Mouse (Mus musculus) heart, postnatal 36 days (tissue): ENCODE results near the gene Slc35f6. TPM values are rescaled to one million over a fixed set of nuclear protein-coding genes. Genes with fewer than 3 reads are reported as not detected.

Experiments used
- DNase-seq, 2 experiments: peaks; one replicate each; pipeline ENCODE4 v3.0.0; 2021 to 2022
- intact Hi-C: fragments of 180-260 bp; cut with DNase I; formaldehyde crosslinking; loops from one replicate; pipeline ENCODE4 v1.15.1; 2025
- total RNA-seq, 2 experiments: library from RNA; stranded (reverse); gene quantifications; 2 replicates each; pipeline ENCODE4 v1.2.3; 2021

Slc35f6 gene
- total RNA-seq, 2 experiments from 2014 or later: 50.0 to 53.3 TPM

DNA sequence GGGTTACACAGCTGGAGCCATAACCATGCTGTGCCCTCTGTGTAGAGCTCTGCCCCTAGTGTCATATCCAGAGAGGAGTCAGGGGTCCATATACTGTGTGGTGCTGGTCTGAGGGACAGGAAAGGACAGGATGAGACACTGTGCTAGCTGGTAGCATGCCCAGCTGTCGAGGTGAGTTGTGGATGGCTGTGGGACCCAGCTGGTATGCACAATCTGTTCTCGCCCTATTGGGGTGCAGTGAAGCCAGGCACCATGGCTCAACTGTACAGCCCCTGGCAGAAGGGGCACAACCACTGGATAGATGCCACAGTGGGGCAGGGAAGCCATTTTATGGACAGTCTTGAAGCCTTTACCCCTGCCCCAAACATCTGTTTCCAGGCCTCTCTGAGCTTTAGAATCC, 28.5 kb upstream of the Slc35f6 start:
- intact Hi-C loops: loop anchor here (5.0 kb wide), 1 partner anchor 42 kb away; no protein-coding TSS in a partner anchor
- DNase-seq: no peak

DNA sequence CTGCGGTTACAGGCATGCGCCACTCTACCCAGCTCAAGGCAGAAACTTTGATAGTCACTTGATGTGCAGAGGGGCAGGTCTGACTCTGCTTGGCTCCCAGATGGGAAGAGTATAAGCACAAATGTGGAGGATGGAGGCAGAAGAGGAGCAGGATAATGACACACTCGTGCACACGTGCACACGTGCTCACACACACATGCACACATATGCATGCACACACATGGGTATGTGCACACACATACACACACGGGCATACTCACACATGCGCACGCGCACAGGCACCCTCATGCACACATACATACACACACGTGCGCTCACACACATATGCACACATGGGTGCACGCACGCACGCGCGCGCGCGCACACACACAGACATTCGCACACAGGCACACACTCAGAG, 27.2 kb upstream of the Slc35f6 start:
- DNase-seq: no peak
- intact Hi-C loops: no loop called here

- no peak for DNase-seq
Observed at GRCm38 (mm10) chr5:30621211-30621790, 26.4 kb upstream of the Slc35f6 start.

DNA sequence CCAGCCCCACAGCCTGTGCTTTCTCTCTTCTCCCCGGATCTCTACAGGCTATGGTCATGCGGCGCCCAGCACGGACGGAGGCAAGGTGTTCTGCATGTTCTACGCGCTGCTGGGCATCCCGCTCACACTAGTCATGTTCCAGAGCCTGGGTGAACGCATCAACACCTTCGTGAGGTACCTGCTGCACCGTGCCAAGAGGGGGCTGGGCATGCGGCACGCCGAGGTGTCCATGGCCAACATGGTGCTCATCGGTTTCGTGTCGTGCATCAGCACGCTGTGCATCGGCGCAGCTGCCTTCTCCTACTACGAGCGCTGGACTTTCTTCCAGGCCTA, 25.9 kb upstream of the Slc35f6 start:
- DNase-seq: no peak
- intact Hi-C loops: no loop called here

More at GRCm38 (mm10) chr5:30621211-30621790, 26.4 kb upstream of the Slc35f6 start:
- intact Hi-C loops: no loop called here

- intact Hi-C loops: no loop called here
- no peak for DNase-seq
Observed at GRCm38 (mm10) chr5:30622177-30622840, 25.4 kb upstream of the Slc35f6 start.

DNA sequence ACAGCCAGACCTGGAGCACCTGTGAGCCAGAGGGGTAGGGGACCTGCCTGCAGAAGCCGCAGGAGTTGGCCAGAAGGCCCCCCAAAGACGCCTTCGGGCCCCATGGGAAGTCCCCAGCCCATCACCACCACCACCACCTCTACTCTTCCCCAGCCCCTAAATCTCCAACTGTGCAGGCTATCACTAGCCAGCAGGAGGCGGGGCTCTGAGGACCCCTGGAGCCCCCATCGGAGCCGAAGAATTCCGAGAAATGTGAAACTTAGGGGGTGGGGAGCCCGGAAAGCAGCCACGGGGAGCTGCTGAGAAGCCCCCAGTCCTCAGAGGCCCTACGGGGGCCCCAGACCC, 24.9 kb upstream of the Slc35f6 start:
- intact Hi-C loops: no loop called here
- no peak for DNase-seq

DNA sequence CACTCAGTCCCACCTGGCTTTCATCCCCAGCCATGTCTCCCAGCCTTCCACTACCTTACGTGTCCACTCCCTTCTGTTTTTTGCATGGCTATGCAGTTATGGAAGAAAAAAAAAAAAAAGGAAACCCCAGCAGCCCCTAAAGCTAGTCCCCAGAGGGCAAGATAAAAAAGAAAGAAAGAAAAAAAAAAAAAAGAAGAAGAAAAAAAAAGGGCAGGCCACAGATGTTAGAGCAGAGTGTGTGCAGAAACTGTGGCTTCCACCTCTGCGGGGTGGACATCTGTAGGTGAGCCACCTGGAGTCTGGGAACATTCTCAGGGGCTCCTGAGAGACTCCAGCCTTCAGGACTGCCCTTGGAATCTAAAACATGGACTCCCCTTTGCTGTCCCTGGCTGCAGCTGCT, 24.4 kb upstream of the Slc35f6 start:
- intact Hi-C loops: no loop called here

DNA sequence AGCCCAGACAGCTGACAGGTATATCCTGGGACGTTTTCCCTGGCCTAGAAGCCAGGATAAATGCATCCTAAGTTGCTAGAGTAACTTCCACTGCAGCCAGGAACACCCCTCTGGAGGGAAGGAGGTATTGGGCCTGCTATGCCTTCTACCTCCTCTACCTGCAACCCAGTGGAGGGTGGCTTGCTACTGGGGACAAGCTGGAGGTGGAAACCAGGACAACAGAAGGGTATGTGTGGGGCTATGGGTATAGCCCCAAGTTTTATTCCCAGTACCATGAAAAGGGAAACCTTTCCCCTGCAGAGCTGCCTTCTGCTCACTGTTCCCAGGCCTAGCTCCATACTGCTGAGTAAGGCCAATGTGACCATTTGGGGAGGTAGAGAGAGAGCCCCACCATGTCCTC, 23.4 kb upstream of the Slc35f6 start:
- intact Hi-C loops: no loop called here
- no peak for DNase-seq

More for the DNA sequence above, 24.4 kb upstream of the Slc35f6 start:
- no peak for DNase-seq

- intact Hi-C loops: no loop called here
- no peak for DNase-seq
Observed at GRCm38 (mm10) chr5:30624908-30625307, 22.8 kb upstream of the Slc35f6 start.

- no peak for DNase-seq
- intact Hi-C loops: no loop called here
Observed at GRCm38 (mm10) chr5:30625379-30625778, 22.4 kb upstream of the Slc35f6 start.

DNA sequence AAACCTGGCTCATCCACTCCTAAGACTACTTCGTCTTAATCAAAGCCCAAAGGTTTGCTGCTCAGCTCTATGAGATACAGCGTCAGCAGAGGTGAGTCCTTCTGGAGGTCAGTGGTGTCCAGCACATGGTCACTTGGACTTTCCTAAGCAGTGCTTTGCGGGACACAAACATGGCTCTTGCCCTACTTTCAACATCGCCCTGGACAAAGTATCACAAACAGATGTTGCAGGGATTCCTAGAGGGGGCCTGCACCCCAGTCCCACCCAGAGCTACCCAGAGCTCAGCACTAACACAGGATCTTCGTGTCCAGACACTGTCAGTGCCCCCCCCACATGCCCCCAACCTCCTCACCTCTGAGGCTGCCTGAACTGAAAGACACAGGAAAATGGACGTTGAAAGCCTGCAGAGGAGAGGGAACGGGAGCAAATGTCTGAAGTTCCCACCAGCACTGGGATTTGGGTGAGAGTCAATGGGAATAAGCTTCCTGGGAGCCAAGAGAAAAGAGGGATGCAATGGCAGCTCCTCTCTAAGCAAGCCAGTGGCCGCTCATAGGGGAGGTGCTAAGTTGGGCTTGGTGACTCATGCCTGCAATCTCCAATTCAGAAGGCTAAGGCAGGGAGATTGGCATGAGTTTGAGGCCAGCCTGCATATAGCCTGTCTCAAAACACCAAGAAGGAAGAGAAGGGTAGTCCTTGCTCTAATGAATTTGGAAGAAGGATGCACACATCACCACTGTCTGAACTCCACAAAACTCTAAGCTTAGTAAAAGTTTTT, 21.2 kb upstream of the Slc35f6 start:
- no peak for DNase-seq
- intact Hi-C loops: no loop called here

DNA sequence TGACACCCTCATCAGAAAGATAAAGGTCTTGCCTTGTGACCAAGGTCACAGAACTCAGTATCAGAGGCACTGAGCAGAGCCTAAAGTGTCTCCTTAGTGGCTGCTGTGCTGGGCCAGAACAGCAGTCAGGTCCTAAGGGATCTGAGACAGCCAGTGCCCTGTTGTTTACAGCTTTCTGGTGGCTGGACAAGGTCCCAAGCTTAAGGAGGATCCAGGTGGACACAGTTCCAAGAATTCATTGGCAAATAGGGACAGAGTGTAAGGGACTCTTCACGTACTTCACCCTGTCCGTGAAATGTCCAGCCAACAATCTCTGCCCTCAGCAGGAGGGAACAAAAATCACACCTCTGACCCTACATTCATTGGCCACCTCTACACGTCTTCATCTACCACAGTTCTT, 19.2 kb upstream of the Slc35f6 start:
- intact Hi-C loops: no loop called here
- no peak for DNase-seq

DNA sequence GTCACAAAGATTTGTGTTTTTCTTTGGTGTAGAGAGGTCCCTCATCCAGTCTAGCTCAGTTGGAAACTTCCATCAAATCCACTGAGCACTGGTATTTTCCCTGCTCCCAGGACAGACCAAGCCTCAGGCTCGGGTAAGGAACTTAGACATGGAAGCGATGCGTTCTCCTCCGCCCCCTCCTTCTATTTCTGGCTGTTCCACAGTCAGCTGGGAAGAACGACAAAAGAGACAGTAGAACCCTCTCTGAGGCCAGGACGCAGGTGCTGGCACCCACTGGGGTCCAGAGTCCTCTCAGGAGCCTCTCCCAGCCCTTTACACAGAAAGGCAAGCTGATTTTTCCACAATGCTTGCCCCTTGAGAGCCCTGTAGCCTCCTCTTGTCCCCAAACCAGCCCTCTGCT, 17.3 kb upstream of the Slc35f6 start:
- DNase-seq: no peak
- intact Hi-C loops: loop anchor here (10.0 kb wide), 1 partner anchor 236 kb away; no protein-coding TSS in a partner anchor

GRCm38 (mm10) chr5:30632134-30632533, 15.6 kb upstream of the Slc35f6 start:
- DNase-seq: no peak

DNA sequence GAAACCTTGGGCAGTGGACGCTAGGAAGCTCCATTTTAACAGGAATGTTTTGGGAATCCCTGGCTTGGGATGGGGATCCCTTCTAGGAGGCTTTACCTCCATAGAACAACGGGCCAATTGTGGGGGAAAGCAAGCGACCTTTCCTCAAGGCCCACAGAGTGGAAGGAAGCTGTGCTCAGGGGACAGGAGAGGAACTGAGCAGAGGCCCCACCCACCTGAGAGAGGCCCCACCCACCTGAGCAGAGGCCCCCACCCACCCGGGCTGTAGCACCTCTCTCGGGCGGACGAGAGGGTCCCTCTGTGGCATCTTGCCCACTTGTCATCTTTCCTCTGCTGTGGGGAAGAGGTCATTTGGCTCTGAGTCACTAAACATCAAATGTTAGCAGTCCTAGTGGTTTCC, 10.7 kb upstream of the Slc35f6 start:
- intact Hi-C loops: loop anchor here (2.0 to 10.0 kb wide), 2 partner anchors 212 to 242 kb away; no protein-coding TSS in a partner anchor
- no peak for DNase-seq

More at GRCm38 (mm10) chr5:30632134-30632533, 15.6 kb upstream of the Slc35f6 start:
- intact Hi-C loops: loop anchor here (10.0 kb wide), 1 partner anchor 237 kb away; no protein-coding TSS in a partner anchor

DNA sequence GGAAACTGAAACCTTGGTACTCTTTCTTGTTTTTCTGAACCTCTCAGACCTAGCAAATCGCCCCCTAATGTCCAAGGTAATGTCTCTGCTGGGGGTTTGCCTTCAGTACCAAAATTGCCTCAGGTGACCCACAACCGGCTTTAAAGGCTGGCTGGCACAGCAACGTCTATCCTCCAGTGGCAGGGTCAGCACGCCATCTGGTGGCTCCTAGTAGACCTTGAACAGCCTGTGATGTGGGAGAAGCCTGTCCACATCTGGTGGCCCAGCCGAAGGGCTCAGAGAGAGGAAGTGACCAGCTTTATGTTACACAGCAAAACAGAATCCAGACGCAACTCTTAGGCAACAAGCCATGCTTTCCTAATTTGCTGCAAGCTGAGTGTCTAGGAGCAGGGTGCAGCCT, 9.7 kb upstream of the Slc35f6 start:
- intact Hi-C loops: loop anchor here (1.0 to 10.0 kb wide), 3 partner anchors 50 to 243 kb away; partner anchors contain the start of gene Kcnk3

DNA sequence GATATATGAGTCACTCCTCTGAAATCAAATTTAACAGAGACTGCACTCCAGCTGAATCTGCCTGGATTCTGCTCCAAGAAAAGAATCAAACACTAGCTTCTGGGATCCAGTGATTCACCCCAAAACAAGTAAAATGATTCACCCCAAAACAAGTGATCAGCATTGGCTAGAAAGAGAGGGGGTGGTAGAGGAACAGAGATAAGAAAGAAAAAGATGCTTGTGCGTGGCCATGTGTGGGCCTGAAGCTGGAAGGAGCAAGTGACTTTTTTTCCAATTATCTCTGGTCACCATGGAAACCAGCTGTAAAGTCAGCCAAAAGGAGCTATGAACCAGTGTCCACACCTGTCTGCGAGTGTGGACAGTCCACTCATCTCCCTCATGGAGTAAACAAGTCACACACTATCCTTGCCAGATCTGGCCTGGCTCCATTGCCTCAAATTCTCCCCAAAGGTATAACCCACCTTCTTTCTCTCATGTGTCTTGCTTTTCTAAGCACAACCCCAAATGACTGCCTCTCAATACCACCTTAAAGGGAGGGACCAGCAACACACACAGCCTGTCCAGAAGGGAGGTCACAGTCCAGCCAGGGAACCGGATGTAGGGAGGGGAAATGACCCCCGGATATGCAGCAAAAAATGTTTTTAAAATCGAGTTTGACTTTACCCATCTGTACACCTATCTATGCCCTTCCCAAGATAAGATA, 4.1 kb upstream of the Slc35f6 start:
- no peak for DNase-seq
- intact Hi-C loops: no loop called here

More for the DNA sequence above, 9.7 kb upstream of the Slc35f6 start:
- DNase-seq: peak; percentile 82 to 83

GRCm38 (mm10) chr5:30646036-30646435, 1.7 kb upstream of the Slc35f6 start:
- intact Hi-C loops: no loop called here
- no peak for DNase-seq

DNA sequence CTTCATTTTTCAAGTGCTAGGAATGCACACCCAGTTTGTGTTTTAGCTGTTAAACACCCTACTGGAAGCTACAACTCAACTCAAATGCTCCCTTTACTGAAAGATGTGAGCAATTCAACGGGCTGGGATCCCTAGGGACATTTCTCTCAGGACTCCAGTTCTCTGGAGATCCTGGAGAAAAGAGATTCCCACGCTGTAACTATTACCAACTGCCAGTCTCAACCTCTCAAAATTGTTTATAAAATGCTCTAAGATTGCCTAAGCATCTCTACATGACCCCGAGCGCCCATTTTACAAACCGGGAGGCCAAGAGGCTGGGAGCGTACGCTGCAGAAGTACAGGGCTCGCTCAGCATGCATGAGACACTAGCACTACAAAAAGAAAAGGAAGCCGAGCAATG, 337 bp upstream of the Slc35f6 start:
- DNase-seq: no peak
- intact Hi-C loops: no loop called here

- DNase-seq: no peak
- intact Hi-C loops: no loop called here
Observed at GRCm38 (mm10) chr5:30649558-30649957, 1.8 kb downstream of the Slc35f6 start.

GRCm38 (mm10) chr5:30650756-30651155, 3.0 kb downstream of the Slc35f6 start:
- peak; percentile 38 to 55 for DNase-seq
- intact Hi-C loops: loop anchor here (2.0 kb wide), 1 partner anchor 14 kb away; no protein-coding TSS in a partner anchor
